Mouse (Mus musculus) cortical plate, adult 2 months (tissue): ENCODE results near the gene Agbl5.

Source experiments
- CTCF ChIP-seq: fragments of 200-500 bp; IDR thresholded peaks from 2 replicates; pipeline ENCODE4 v1.5.1; 2011; ENCODE audit warnings: mild to moderate bottlenecking, control low read depth, low read length; ENCODE audit not compliant: insufficient read depth; ENCODE audit errors: extremely low read depth
- POLR2A ChIP-seq: fragments of 200-500 bp; IDR thresholded peaks from 2 replicates; pipeline ENCODE4 v1.6.1; 2011; ENCODE audit warnings: mild to moderate bottlenecking, low read length, control low read depth; ENCODE audit not compliant: insufficient read depth; ENCODE audit errors: extremely low read depth

DNA sequence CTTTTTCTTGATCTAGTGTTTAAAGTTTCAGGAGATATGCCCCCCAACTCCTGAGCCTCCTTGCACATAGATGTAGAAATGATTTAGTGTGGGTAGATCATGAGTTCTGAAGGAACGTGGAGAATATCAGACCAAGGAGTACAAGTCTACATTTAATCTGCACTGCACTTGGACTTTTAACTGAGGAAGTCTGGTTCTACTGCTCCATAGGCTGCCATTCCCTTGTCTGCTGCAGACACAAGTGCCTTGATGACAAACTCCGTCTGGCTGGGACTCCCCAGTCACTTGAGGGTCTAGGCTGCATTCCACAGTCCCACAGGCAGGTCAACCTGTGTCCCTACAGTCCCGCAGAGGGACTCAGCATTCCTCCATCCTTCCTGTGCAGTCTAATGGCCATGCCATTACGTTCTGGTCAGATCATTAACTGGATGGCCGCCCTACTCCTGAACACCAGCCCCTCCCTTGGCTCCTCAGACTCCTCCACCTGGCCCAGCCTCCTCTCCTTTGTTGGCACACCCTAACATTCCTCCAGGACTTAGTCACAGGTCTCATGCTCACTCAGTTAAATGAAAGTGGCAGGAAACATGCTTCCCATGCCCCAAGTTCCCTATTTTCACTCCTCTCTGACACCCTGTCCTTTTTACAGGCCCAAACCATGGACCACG, 38.5 kb upstream of the Agbl5 start:
- TF ChIP-seq CTCF (no peak), POLR2A (no peak)
